Comparison of ENCODE assay signal across 9 mouse cellular contexts in the genomic region with DNA sequence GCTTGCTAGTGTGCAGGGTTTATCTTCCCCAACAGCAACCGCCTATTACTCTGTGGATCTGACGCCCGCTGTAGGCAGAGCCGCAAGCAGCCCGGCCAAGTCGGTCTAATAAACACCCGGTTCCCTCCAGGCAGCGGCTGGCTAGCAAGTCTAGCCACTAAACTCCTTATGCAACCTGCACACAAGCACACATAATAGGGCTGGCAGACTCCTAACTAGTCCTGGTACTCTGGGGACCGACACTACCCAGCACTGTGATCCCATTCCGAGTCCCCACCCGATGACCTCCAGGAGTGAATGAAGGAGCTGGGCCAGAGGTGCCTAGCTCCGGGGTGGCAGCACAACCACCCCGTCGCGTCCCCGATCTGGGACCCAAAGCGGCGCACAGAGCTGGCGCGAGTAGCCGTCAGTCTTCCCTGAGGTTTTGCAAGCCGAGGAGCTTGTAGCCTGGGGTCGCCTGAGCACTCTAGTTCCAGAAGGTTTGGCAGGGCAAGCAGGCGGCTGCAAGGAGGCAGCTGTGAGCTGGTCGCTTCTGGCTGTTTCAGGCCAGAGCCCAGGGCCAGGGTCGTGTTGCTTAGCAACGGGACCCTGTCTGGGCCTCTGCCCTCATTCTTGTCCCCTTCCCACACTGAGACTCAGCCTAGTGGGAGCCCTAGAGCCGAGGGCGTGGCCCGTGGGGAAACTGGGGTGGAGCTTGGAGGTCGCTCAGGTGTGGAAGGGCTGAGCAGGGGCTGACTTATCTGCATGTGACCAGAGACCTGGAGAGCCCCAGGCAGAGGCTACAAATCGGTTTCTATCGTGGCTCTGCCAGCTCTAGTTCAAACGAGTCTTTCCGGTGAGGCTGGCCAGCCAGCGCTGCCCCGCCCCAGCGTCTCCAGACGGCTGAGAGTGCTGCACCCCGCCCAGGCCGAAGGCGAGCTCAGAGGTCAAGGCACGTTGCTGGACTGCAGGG.
DNase-seq lines count a peak whose midpoint lies in the region; ATAC-seq and TF ChIP-seq lines count a peak whose summit lies in the region.
"Had no signal": no experiment of that assay in that cellular context is flagged by ENCODE, and none has a peak within 500 bp of the region (broad histone marks: within the 10 kb centered on the region; RNA-seq: fewer than 3 reads in every experiment).

No protein-coding gene starts in this region.

- peak overlapping the region; percentile 25 for H3K4me3 ChIP-seq in embryonic facial prominence, embryonic 12.5 days
- peak overlapping the region; percentile 36 for H3K4me3 ChIP-seq in limb, embryonic 13.5 days
- peak overlapping the region; percentile 22 for H3K4me3 ChIP-seq in midbrain, embryonic 15.5 days
- peak overlapping the region; percentile 30 for H3K4me3 ChIP-seq in testis, adult 2 months (ENCODE audit: control insufficient read depth, low read depth, low read length)
- H3K4me3 ChIP-seq: myocyte had no signal

- WGBS in embryonic facial prominence, embryonic 12.5 days = 2% methylated on average over 43 of the region's 43 CpGs
- WGBS in limb, embryonic 13.5 days = 1% methylated on average over 43 of the region's 43 CpGs
- WGBS in midbrain, embryonic 15.5 days = 2% methylated on average over 43 of the region's 43 CpGs

- peak; percentile 36 to 72 for DNase-seq in adrenal gland, adult (ENCODE audit: inconsistent age in 2 of 2, low spot score in 1 of 2)
- DNase-seq in heart, adult 8-10 months (ENCODE audit: low spot score) = peak; percentile 65
- peak; percentile 79 for DNase-seq in kidney, adult 18-20 months
- DNase-seq in B cell, adult 2 months = no peak

- H3K4me1 ChIP-seq in embryonic facial prominence, embryonic 12.5 days = peaks cover 18% of the 10 kb centered on the region
- peaks cover 22% of the 10 kb centered on the region for H3K4me1 ChIP-seq in limb, embryonic 13.5 days
- peaks cover 19% of the 10 kb centered on the region for H3K4me1 ChIP-seq in midbrain, embryonic 15.5 days
- peaks cover 17% of the 10 kb centered on the region for H3K4me1 ChIP-seq in testis, adult 2 months (ENCODE audit: control insufficient read depth, insufficient read depth, low read length)

- H3K27me3 ChIP-seq in embryonic facial prominence, embryonic 12.5 days = no peaks in the 10 kb centered on the region
- H3K27me3 ChIP-seq in limb, embryonic 13.5 days = no peaks in the 10 kb centered on the region
- no peaks in the 10 kb centered on the region for H3K27me3 ChIP-seq in midbrain, embryonic 15.5 days (replicated peaks)
- no peaks in the 10 kb centered on the region for H3K27me3 ChIP-seq in testis, adult 2 months (ENCODE audit: control insufficient read depth, insufficient read depth, low read length)

- H3K36me3 ChIP-seq in embryonic facial prominence, embryonic 12.5 days = no peaks in the 10 kb centered on the region
- H3K36me3 ChIP-seq in limb, embryonic 13.5 days = no peaks in the 10 kb centered on the region
- no peaks in the 10 kb centered on the region for H3K36me3 ChIP-seq in midbrain, embryonic 15.5 days (replicated peaks)
- no peaks in the 10 kb centered on the region for H3K36me3 ChIP-seq in testis, adult 2 months (ENCODE audit: control insufficient read depth, insufficient read depth, low read length)

- peak overlapping the region; percentile 42 for H3K9ac ChIP-seq in embryonic facial prominence, embryonic 12.5 days
- peak overlapping the region; percentile 55 for H3K9ac ChIP-seq in limb, embryonic 13.5 days
- H3K9ac ChIP-seq in midbrain, embryonic 15.5 days = peak overlapping the region; percentile 34; the same call in 1 of the 2 replicates

- H3K4me2 ChIP-seq in embryonic facial prominence, embryonic 12.5 days (replicated peaks) = peak overlapping the region; percentile 57
- H3K4me2 ChIP-seq in limb, embryonic 13.5 days (replicated peaks) = peak overlapping the region; percentile 73
- peak overlapping the region; percentile 53 for H3K4me2 ChIP-seq in midbrain, embryonic 15.5 days

- ATAC-seq in embryonic facial prominence, embryonic 12.5 days (ENCODE audit: insufficient number of reproducible peaks, insufficient read depth, low FRiP score, low TSS enrichment) = peak; percentile 86
- peak; percentile 82 for ATAC-seq in limb, embryonic 13.5 days (ENCODE audit: low FRiP score, low read depth)
- peak; percentile 91 for ATAC-seq in midbrain, embryonic 15.5 days (replicated peaks)

- H3K27ac ChIP-seq in embryonic facial prominence, embryonic 12.5 days = peak overlapping the region; percentile 72
- H3K27ac ChIP-seq in limb, embryonic 13.5 days = peak overlapping the region; percentile 53; the same call in 1 of the 2 replicates
- peak overlapping the region; percentile 69 for H3K27ac ChIP-seq in midbrain, embryonic 15.5 days
- peak overlapping the region; percentile 17; the same call in 1 of the 2 replicates for H3K27ac ChIP-seq in testis, adult 2 months (ENCODE audit: control insufficient read depth, insufficient read depth, low read depth, low read length)

- no peak for TF ChIP-seq CTCF in testis, adult 2 months (IDR thresholded peaks at IDR 0.05; ENCODE audit: control insufficient read depth, insufficient read depth, insufficient replicate concordance, low read depth, low read length)

- H3K9me3 ChIP-seq in embryonic facial prominence, embryonic 12.5 days = no peaks in the 10 kb centered on the region
- no peaks in the 10 kb centered on the region for H3K9me3 ChIP-seq in limb, embryonic 13.5 days
- no peaks in the 10 kb centered on the region for H3K9me3 ChIP-seq in midbrain, embryonic 15.5 days

- no peak for TF ChIP-seq POLR2A in testis, adult 2 months (IDR thresholded peaks at IDR 0.05; ENCODE audit: control insufficient read depth, low read depth, low read length)

Comparison
In these comparisons a context has a peak if more than half of its experiments do, and no peak if none do; other contexts are left out.
1. DNase-seq: peak in adrenal gland, adult (2 of 2), heart, adult 8-10 months (single experiment) and kidney, adult 18-20 months (single experiment); none in B cell, adult 2 months (0 of 2).
2. H3K27ac ChIP-seq: peak in every context shown above with its lines; median percentile 72 in embryonic facial prominence, embryonic 12.5 days; 69 in midbrain, embryonic 15.5 days; 53 in limb, embryonic 13.5 days; 17 in testis, adult 2 months.
3. Peak in every context shown above with its lines, with median percentiles within 50 percentile points of each other: ATAC-seq, H3K4me2 ChIP-seq, H3K4me3 ChIP-seq and H3K9ac ChIP-seq.